Mouse (Mus musculus) hindbrain, embryonic 13.5 days (tissue): ENCODE measurements around the gene Lrp3. TPM values are rescaled to one million over a fixed set of nuclear protein-coding genes. Genes with fewer than 3 reads are reported as not detected.

ENCODE experiments used
- ATAC-seq: fragments of 200-750 bp; cut with Nextera tagmentation; 2 replicates; pipeline ENCODE4 v1.8.0; 2017; ENCODE audit warnings: moderate TSS enrichment; ENCODE audit not compliant: low FRiP score
- H3K27ac ChIP-seq: fragments of 300-500 bp; sonication (generic); 2 replicates; pipeline ENCODE4 v1.5.1; 2015; ENCODE audit warnings: inconsistent platforms, mild to moderate bottlenecking, moderate library complexity
- H3K27me3 ChIP-seq: fragments of 300-500 bp; sonication (generic); 2 replicates; pipeline ENCODE4 v1.6.1; 2015; ENCODE audit warnings: mild to moderate bottlenecking, inconsistent platforms
- H3K36me3 ChIP-seq: fragments of 300-500 bp; sonication (generic); 2 replicates; pipeline ENCODE4 v1.6.1; 2015; ENCODE audit warnings: mild to moderate bottlenecking, inconsistent platforms
- H3K4me1 ChIP-seq: fragments of 300-500 bp; sonication (generic); replicated peaks from 2 replicates; pipeline ENCODE4 v1.6.1; 2015; ENCODE audit warnings: inconsistent platforms
- H3K4me2 ChIP-seq: fragments of 300-500 bp; sonication (generic); 2 replicates; pipeline ENCODE4 v1.6.1; 2015; ENCODE audit warnings: inconsistent platforms, mild to moderate bottlenecking, moderate library complexity
- H3K4me3 ChIP-seq: fragments of 300-500 bp; sonication (generic); 2 replicates; pipeline ENCODE4 v1.5.1; 2015; ENCODE audit warnings: mild to moderate bottlenecking, inconsistent platforms
- H3K9ac ChIP-seq: fragments of 300-500 bp; sonication (generic); 2 replicates; pipeline ENCODE4 v1.6.1; 2015; ENCODE audit warnings: mild to moderate bottlenecking, inconsistent platforms
- H3K9me3 ChIP-seq: fragments of 300-500 bp; sonication (generic); 2 replicates; pipeline ENCODE4 v1.6.1; 2016; ENCODE audit warnings: inconsistent platforms
- WGBS: fragments of 180-500 bp; shearing (Covaris S2); methylation state at CpG from one replicate; pipeline ENCODE4 v1.1.7; 2015; 5-methylcytosine and 5-hydroxymethylcytosine counted together
- polyA plus RNA-seq: library from polyadenylated mRNA; unstranded; fragments of >200 nt; fragmentation: Nextera tagmentation; extraction: Ambion mirVana; gene quantifications from 2 replicates; pipeline ENCODE4 v1.2.1, GENCODE M21; 2015

The Lrp3 gene
- polyA plus RNA-seq, 1 experiment from 2014 or later = 27.2 TPM

DNA sequence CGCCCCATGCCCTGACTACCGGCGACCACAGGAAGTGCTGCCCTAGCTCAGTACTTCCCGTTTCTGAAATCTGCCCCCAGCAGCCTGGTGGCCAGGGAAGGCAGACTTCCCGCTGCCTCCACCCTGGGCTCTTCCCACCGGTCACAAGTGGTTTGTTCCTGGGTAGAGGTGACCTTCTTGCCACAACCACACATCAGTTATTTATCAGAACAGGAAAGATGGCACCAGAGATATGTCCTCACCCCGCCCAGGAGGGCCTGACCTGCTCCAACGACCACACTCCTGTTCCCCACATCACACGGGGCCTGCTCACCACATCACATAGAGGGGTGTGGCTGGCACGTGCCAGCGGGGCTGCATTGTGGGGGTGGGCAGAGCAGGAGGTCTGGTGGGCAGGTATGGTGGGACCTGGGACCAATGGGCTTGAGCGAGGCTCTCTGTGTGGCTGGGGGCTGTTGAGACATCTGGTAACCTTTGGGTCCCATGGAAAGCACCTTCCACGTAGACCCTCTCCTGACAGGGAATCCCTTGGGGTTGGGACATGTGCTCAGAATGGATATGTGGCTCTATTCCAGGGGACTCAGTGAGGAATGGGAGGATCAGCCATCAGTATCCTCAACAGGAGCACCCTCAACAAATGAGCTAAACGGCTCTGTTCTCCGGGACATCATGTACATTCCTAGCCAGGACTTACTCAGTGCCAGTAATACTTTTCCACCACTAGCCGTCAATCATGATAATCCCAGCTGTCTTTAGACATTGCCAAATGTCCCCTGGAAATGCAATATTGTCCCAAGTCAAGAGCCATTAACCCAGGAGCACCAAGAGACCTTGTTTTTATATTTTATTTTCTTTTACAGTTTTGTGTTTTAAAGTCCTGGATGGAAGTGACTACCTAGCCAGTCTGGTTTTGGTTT is 58.5 kb downstream of the Lrp3 start:
- no peak for ATAC-seq
- Histone ChIP-seq H3K4me2 (no peak overlapping the region), H3K27me3 (no peaks in the 10 kb centered on the region), H3K27ac (no peak overlapping the region), H3K4me1 (no peaks in the 10 kb centered on the region), H3K9me3 (no peaks in the 10 kb centered on the region), H3K36me3 (no peaks in the 10 kb centered on the region), H3K9ac (no peak overlapping the region), H3K4me3 (no peak overlapping the region)
- 76% methylated on average over 16 of the region's 16 CpGs for WGBS

DNA sequence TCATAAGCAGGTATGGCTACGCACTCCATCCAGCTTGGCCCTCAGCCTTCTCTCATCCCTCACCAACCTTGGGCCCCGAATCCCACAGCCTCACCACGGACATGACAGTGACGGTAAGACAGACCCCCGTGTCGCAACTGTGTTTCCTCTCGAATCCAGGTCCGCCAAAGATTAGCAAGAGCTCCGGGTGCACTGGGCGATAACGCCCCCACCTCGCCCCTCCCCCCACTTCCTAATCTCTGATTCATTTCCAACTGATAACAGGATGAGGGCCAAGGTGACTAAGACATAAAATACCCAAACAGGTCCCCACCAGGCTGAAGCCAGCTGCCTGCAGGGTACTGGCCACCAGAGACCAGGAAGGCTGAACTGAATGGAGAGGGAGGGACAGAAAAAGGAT is 60.8 kb downstream of the Lrp3 start:
- Histone ChIP-seq H3K4me3 (no peak overlapping the region), H3K27ac (no peak overlapping the region), H3K36me3 (no peaks in the 10 kb centered on the region), H3K9ac (no peak overlapping the region), H3K4me1 (no peaks in the 10 kb centered on the region), H3K4me2 (no peak overlapping the region), H3K27me3 (no peaks in the 10 kb centered on the region), H3K9me3 (no peaks in the 10 kb centered on the region)
- WGBS = 79% methylated on average over 12 of the region's 12 CpGs
- ATAC-seq = no peak

GRCm38 (mm10) chr7:35150860-35151259 is 64.4 kb downstream of the Lrp3 start:
- H3K27me3 ChIP-seq = no peaks in the 10 kb centered on the region
- no peak for ATAC-seq
- no peak overlapping the region for H3K27ac ChIP-seq
- H3K4me1 ChIP-seq = no peaks in the 10 kb centered on the region
- H3K4me2 ChIP-seq = no peak overlapping the region
- no peaks in the 10 kb centered on the region for H3K36me3 ChIP-seq
- WGBS = 91% methylated on average over 5 of the region's 5 CpGs
- H3K9me3 ChIP-seq = no peaks in the 10 kb centered on the region
- no peak overlapping the region for H3K4me3 ChIP-seq
- no peak overlapping the region for H3K9ac ChIP-seq

Other genes with a start within 250 kb of the Lrp3 start
- gene Cebpg, start 158.9 kb downstream of the Lrp3 start, polyA plus RNA-seq = 38.6 and 41.4 TPM in 2 replicates
- 0.47 and 0.60 TPM in 2 replicates for gene Cebpa, start 96.2 kb downstream of the Lrp3 start, polyA plus RNA-seq
- gene Slc7a10, start 29.1 kb downstream of the Lrp3 start, polyA plus RNA-seq = 8.5 and 9.2 TPM in 2 replicates
- gene Gpatch1, start 102.9 kb upstream of the Lrp3 start, polyA plus RNA-seq = 20.7 and 21.4 TPM in 2 replicates
- gene Rhpn2, start 118.7 kb upstream of the Lrp3 start, polyA plus RNA-seq = 3.4 and 3.9 TPM in 2 replicates
- 19.3 and 23.0 TPM in 2 replicates for gene Faap24, start 181.3 kb upstream of the Lrp3 start, polyA plus RNA-seq
- gene Cep89, start 181.5 kb upstream of the Lrp3 start, polyA plus RNA-seq = 29.6 and 30.5 TPM in 2 replicates
- not detected in 2 replicates for gene Slc7a9, start 233.3 kb upstream of the Lrp3 start, polyA plus RNA-seq